Mouse (Mus musculus) macrophage (primary cell): Measurements from ENCODE around the gene Strada. TPM values are rescaled to one million over a fixed set of nuclear protein-coding genes. Genes with fewer than 3 reads are reported as not detected.
A peak's percentile ranks its signal among the peaks of the same experiment; 100 is the strongest.

Source experiments
- H3K27ac ChIP-seq: fragments of 350-480 bp; formaldehyde crosslinking; 2 replicates; pipeline ENCODE4 v1.9.0; 2021
- H3K36me3 ChIP-seq: fragments of 350-480 bp; formaldehyde crosslinking; 2 replicates; pipeline ENCODE4 v1.9.0; 2021; ENCODE audit errors: inconsistent target
- H3K4me3 ChIP-seq: fragments of 350-480 bp; formaldehyde crosslinking; 2 replicates; pipeline ENCODE4 v1.9.0; 2021; ENCODE audit errors: inconsistent target
- H3K79me2 ChIP-seq: fragments of 350-480 bp; formaldehyde crosslinking; 2 replicates; pipeline ENCODE4 v1.9.0; 2021; ENCODE audit errors: inconsistent target
- whole genome bisulfite sequencing: methylation state at CpG from one replicate; pipeline ENCODE4 v1.1.7; 2026; ENCODE audit warnings: inconsistent platforms; ENCODE audit not compliant: missing documents; 5-methylcytosine and 5-hydroxymethylcytosine counted together
- polyA plus RNA-seq: library from polyadenylated mRNA; stranded (reverse); fragments of 250-400 nt; gene quantifications from 3 replicates; pipeline ENCODE4 v1.2.4, GENCODE M21; 2018; ENCODE audit warnings: inconsistent platforms

Gene Strada
- polyA plus RNA-seq, 1 experiment from 2014 or later = 14.5 TPM

GRCm38 (mm10) chr11:106195341-106195740 is 6.6 kb downstream of the Strada start:
- Histone ChIP-seq H3K4me3 (no peak overlapping the region), H3K36me3 (peaks cover 13% of the 10 kb centered on the region; the same call in 1 of the 2 replicates), H3K79me2 (peaks cover 21% of the 10 kb centered on the region; the same call in 1 of the 2 replicates), H3K27ac (no peak overlapping the region)

- H3K36me3 ChIP-seq = peaks cover 13% of the 10 kb centered on the region; the same call in 1 of the 2 replicates
- no peak overlapping the region for H3K27ac ChIP-seq
- peaks cover 25% of the 10 kb centered on the region; the same call in 1 of the 2 replicates for H3K79me2 ChIP-seq
- WGBS = 98% methylated on average over 6 of the region's 7 CpGs
- H3K4me3 ChIP-seq = no peak overlapping the region
Measured at GRCm38 (mm10) chr11:106194891-106195290, 7.1 kb downstream of the Strada start.

GRCm38 (mm10) chr11:106194155-106194541 is 7.8 kb downstream of the Strada start:
- peaks cover 25% of the 10 kb centered on the region; the same call in 1 of the 2 replicates for H3K79me2 ChIP-seq
- H3K27ac ChIP-seq = peak overlapping the region; percentile 79
- peaks cover 13% of the 10 kb centered on the region; the same call in 1 of the 2 replicates for H3K36me3 ChIP-seq
- 5% methylated on average over 2 of the region's 3 CpGs for WGBS
- H3K4me3 ChIP-seq = peak overlapping the region; percentile 49

- H3K27ac ChIP-seq = peak overlapping the region; percentile 79
- H3K36me3 ChIP-seq = peaks cover 13% of the 10 kb centered on the region; the same call in 1 of the 2 replicates
- peak overlapping the region; percentile 86 for H3K4me3 ChIP-seq
- H3K79me2 ChIP-seq = peaks cover 29% of the 10 kb centered on the region; the same call in 1 of the 2 replicates
- WGBS = 2% methylated on average over 42 of the region's 44 CpGs
Measured at GRCm38 (mm10) chr11:106193371-106194154, 8.4 kb downstream of the Strada start.

GRCm38 (mm10) chr11:106192657-106193370 is 9.2 kb downstream of the Strada start:
- H3K36me3 ChIP-seq = peaks cover 13% of the 10 kb centered on the region; the same call in 1 of the 2 replicates
- peak overlapping the region; percentile 64 for H3K27ac ChIP-seq
- H3K4me3 ChIP-seq = peak overlapping the region; percentile 86
- 7% methylated on average over 19 of the region's 19 CpGs for WGBS
- H3K79me2 ChIP-seq = peaks cover 32% of the 10 kb centered on the region; the same call in 1 of the 2 replicates

GRCm38 (mm10) chr11:106192241-106192640 is 9.7 kb downstream of the Strada start:
- Histone ChIP-seq H3K4me3 (peak overlapping the region; percentile 86), H3K36me3 (peaks cover 8% of the 10 kb centered on the region; the same call in 1 of the 2 replicates), H3K79me2 (peaks cover 37% of the 10 kb centered on the region; the same call in 1 of the 2 replicates), H3K27ac (no peak overlapping the region)
- 90% methylated on average over 5 of the region's 5 CpGs for WGBS

- Histone ChIP-seq H3K4me3 (no peak overlapping the region), H3K36me3 (peaks cover 2% of the 10 kb centered on the region; the same call in 1 of the 2 replicates), H3K27ac (no peak overlapping the region), H3K79me2 (peaks cover 37% of the 10 kb centered on the region; the same call in 1 of the 2 replicates)
- 81% methylated on average over 3 of the region's 3 CpGs for WGBS
Measured at GRCm38 (mm10) chr11:106191716-106192115, 10.3 kb downstream of the Strada start.

- H3K79me2 ChIP-seq = peaks cover 34% of the 10 kb centered on the region; the same call in 1 of the 2 replicates
- 94% methylated on average over 1 of the region's 4 CpGs for whole genome bisulfite sequencing
- peaks cover 6% of the 10 kb centered on the region; the same call in 1 of the 2 replicates for H3K36me3 ChIP-seq
- no peak overlapping the region for H3K4me3 ChIP-seq
- no peak overlapping the region for H3K27ac ChIP-seq
Measured at GRCm38 (mm10) chr11:106187326-106187725, 14.6 kb downstream of the Strada start.

- Histone ChIP-seq H3K36me3 (peaks cover 6% of the 10 kb centered on the region; the same call in 1 of the 2 replicates), H3K4me3 (no peak overlapping the region), H3K27ac (no peak overlapping the region), H3K79me2 (no peaks in the 10 kb centered on the region)
- WGBS = 91% methylated on average over 2 of the region's 2 CpGs
Measured at GRCm38 (mm10) chr11:106180449-106180801, 21.5 kb downstream of the Strada start.

GRCm38 (mm10) chr11:106179711-106180448 is 22.1 kb downstream of the Strada start:
- H3K4me3 ChIP-seq = no peak overlapping the region
- WGBS = 96% methylated on average over 7 of the region's 7 CpGs
- no peaks in the 10 kb centered on the region for H3K79me2 ChIP-seq
- H3K27ac ChIP-seq = no peak overlapping the region
- H3K36me3 ChIP-seq = peaks cover 6% of the 10 kb centered on the region; the same call in 1 of the 2 replicates

- 86% methylated on average over 4 of the region's 5 CpGs for WGBS
- H3K36me3 ChIP-seq = peaks cover 6% of the 10 kb centered on the region; the same call in 1 of the 2 replicates
- H3K79me2 ChIP-seq = no peaks in the 10 kb centered on the region
- no peak overlapping the region for H3K4me3 ChIP-seq
- H3K27ac ChIP-seq = no peak overlapping the region
Measured at GRCm38 (mm10) chr11:106178036-106178782, 23.8 kb downstream of the Strada start.

- Histone ChIP-seq H3K79me2 (no peaks in the 10 kb centered on the region), H3K27ac (no peak overlapping the region)
- 96% methylated on average over 5 of the region's 5 CpGs for WGBS
Measured at GRCm38 (mm10) chr11:106176372-106176771, 25.6 kb downstream of the Strada start.

GRCm38 (mm10) chr11:106175081-106175480 is 26.9 kb downstream of the Strada start:
- Histone ChIP-seq H3K4me3 (no peak overlapping the region), H3K36me3 (no peaks in the 10 kb centered on the region; the same call in 1 of the 2 replicates), H3K79me2 (no peaks in the 10 kb centered on the region), H3K27ac (no peak overlapping the region)
- WGBS = 94% methylated on average over 3 of the region's 3 CpGs

More at GRCm38 (mm10) chr11:106176372-106176771, 25.6 kb downstream of the Strada start:
- no peak overlapping the region for H3K4me3 ChIP-seq
- H3K36me3 ChIP-seq = no peaks in the 10 kb centered on the region
